Mouse (Mus musculus) forebrain, embryonic 10.5 days (tissue): ENCODE measurements around the gene Gemin8. TPM values are rescaled to one million over a fixed set of nuclear protein-coding genes. Genes with fewer than 3 reads are reported as not detected.

Experiments used
- DNase-seq: peaks from one replicate; pipeline ENCODE4 v3.0.0-alpha.2; 2017; ENCODE audit warnings: low spot score; ENCODE audit errors: extremely low spot score
- H3K27ac ChIP-seq: fragments of 300-500 bp; sonication (generic); 2 replicates; pipeline ENCODE4 v1.5.1; 2016; ENCODE audit warnings: mild to moderate bottlenecking
- H3K27me3 ChIP-seq: fragments of 300-500 bp; sonication (generic); 2 replicates; pipeline ENCODE4 v1.6.1; 2016; ENCODE audit warnings: mild to moderate bottlenecking; ENCODE audit not compliant: poor library complexity, severe bottlenecking
- H3K36me3 ChIP-seq: fragments of 300-500 bp; sonication (generic); replicated peaks from 2 replicates; pipeline ENCODE4 v1.6.1; 2016; ENCODE audit warnings: mild to moderate bottlenecking, moderate library complexity
- H3K4me1 ChIP-seq: fragments of 300-500 bp; sonication (generic); 2 replicates; pipeline ENCODE4 v1.6.1; 2016
- H3K4me3 ChIP-seq: fragments of 300-500 bp; sonication (generic); 2 replicates; pipeline ENCODE4 v1.5.1; 2016; ENCODE audit warnings: mild to moderate bottlenecking, moderate library complexity
- H3K9me3 ChIP-seq: fragments of 300-500 bp; sonication (generic); 2 replicates; pipeline ENCODE4 v1.6.1; 2016; ENCODE audit warnings: mild to moderate bottlenecking, moderate library complexity
- WGBS: fragments of 180-500 bp; shearing (Covaris S2); methylation state at CpG from one replicate; pipeline ENCODE4 v1.1.7; 2016; 5-methylcytosine and 5-hydroxymethylcytosine counted together
- polyA plus RNA-seq: library from polyadenylated mRNA; unstranded; fragments of >200 nt; fragmentation: Nextera tagmentation; extraction: Ambion mirVana; gene quantifications from 2 replicates; pipeline ENCODE4 v1.2.1, GENCODE M21; 2016

Gemin8 gene
- 16.8 and 18.3 TPM in 2 replicates for polyA plus RNA-seq

DNA sequence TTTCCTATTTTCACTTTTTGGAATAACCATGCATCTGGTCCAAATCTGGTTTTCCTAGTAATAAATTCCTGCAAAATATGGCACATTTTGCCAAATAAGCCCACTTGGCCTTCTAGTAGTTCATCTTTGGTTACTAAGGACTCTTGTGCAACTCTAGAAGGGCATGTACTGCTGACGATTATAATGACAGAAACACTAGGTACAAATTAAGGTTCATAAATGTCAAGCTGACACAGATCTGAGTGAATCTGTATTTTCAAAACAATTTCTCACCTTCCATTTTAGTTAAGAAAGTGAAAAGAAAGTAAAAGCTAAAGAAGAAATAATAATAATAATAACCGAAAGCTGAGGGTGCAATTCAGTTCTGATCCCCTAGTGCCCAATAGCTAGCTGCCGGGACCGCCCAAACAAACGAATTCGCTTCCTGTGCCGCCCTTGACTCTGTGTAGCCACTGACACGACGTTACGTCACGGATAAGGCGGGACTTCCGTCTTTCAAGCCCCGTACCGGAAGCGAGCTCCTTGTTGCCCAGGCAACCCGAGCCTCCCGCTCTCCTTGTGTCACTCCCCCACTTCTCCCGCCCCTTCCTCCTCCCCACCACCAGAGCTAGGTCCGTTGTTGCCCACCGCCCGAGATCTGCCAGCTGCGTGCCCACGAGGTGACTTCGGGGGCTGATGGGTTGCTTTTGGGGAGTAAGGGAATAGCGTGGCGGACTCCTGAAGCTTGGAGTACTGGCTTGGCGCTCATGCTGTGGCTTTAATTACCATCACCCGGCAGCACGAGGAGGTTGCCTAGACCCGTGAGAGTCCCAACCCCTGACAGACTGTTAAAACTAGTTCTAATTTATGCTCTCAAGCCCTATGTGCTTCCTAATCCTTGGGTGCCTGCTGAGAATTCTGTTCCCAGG, at the start of gene Gemin8:
Gene Gemin8, plus strand, starts transcription at position 563 of the 908 bp plus-strand sequence.
- Histone ChIP-seq H3K36me3 (no peaks in the 10 kb centered on the region), H3K9me3 (no peaks in the 10 kb centered on the region), H3K27ac (peak within 1 kb of the TSS; percentile 89), H3K4me3 (peak within 1 kb of the TSS; percentile 58), H3K4me1 (peaks cover 16% of the 10 kb centered on the region), H3K27me3 (peaks cover 65% of the 10 kb centered on the region)
- WGBS, result 20% methylated on average over 31 of the region's 31 CpGs
- DNase-seq, result peak; percentile 90

GRCm38 (mm10) chrX:166147158-166147846, 23.0 kb upstream of the Gemin8 start:
- no peak for DNase-seq
- Histone ChIP-seq H3K27me3 (peaks cover 76% of the 10 kb centered on the region), H3K9me3 (no peaks in the 10 kb centered on the region), H3K36me3 (no peaks in the 10 kb centered on the region), H3K4me3 (no peak overlapping the region), H3K27ac (no peak overlapping the region), H3K4me1 (no peaks in the 10 kb centered on the region)
- 77% methylated on average over 15 of the region's 15 CpGs for WGBS

DNA sequence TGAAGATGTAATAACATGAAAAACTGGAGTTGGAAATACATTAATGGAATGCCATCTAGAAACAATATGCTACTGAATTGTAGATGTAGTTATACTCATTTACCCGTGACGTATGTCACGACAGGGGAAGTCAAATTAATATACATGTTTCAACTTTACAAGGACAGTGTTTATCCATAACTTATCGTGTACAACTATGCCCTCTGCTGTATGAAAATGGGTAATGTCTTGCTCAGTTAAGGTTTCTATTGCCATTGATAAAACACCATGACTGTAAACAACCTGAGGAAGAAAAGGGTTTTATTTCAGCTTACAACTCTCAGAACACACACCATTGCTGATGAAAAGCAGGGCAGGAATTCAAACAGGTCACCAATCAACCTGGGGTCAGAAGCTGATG, 7.5 kb upstream of the Gemin8 start:
- Histone ChIP-seq H3K9me3 (no peaks in the 10 kb centered on the region), H3K36me3 (no peaks in the 10 kb centered on the region)
- 77% methylated on average over 4 of the region's 4 CpGs for WGBS

GRCm38 (mm10) chrX:166167307-166167706, 2.9 kb upstream of the Gemin8 start:
- WGBS, result 8% methylated on average over 4 of the region's 4 CpGs
- Histone ChIP-seq H3K36me3 (no peaks in the 10 kb centered on the region), H3K4me3 (no peak overlapping the region), H3K27ac (no peak overlapping the region), H3K9me3 (no peaks in the 10 kb centered on the region), H3K4me1 (peaks cover 10% of the 10 kb centered on the region; the same call in 1 of the 2 replicates), H3K27me3 (peaks cover 52% of the 10 kb centered on the region)
- no peak for DNase-seq

More for the DNA sequence above, 7.5 kb upstream of the Gemin8 start:
- Histone ChIP-seq H3K27me3 (peaks cover 27% of the 10 kb centered on the region), H3K4me3 (no peak overlapping the region), H3K27ac (no peak overlapping the region), H3K4me1 (no peaks in the 10 kb centered on the region)
- DNase-seq, result no peak

DNA sequence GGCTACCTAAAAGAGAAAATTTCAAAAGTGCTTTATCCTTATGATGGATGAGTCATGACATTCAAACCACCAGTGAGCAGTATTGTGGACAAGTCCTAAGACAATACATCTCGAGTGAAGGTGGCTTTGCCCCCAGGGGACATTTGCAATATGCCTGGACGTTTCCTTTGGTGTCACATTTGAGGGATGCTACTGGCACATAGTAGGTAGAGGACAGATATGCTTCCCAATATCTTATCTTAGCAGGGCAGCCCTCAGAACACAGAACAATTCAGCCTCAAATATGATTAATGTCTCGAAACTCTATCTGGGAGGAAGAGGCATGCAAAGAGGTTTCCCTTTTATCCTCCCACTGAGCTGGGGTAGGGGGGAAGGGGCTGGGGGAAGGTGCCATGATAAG, 2.3 kb upstream of the Gemin8 start:
- H3K4me1 ChIP-seq, result peaks cover 10% of the 10 kb centered on the region; the same call in 1 of the 2 replicates
- H3K27ac ChIP-seq, result no peak overlapping the region
- no peaks in the 10 kb centered on the region for H3K36me3 ChIP-seq
- no peak for DNase-seq
- 67% methylated on average over 3 of the region's 3 CpGs for WGBS
- H3K9me3 ChIP-seq, result no peaks in the 10 kb centered on the region
- peaks cover 59% of the 10 kb centered on the region for H3K27me3 ChIP-seq
- H3K4me3 ChIP-seq, result no peak overlapping the region

- H3K9me3 ChIP-seq, result no peaks in the 10 kb centered on the region
- H3K36me3 ChIP-seq, result no peaks in the 10 kb centered on the region
- DNase-seq, result no peak
- H3K27ac ChIP-seq, result peak overlapping the region; percentile 89
- peaks cover 16% of the 10 kb centered on the region for H3K4me1 ChIP-seq
- peaks cover 64% of the 10 kb centered on the region for H3K27me3 ChIP-seq
- H3K4me3 ChIP-seq, result peak overlapping the region; percentile 58
- 44% methylated on average over 9 of the region's 9 CpGs for WGBS
Observed at GRCm38 (mm10) chrX:166170800-166171738, 815 bp downstream of the Gemin8 start.

DNA sequence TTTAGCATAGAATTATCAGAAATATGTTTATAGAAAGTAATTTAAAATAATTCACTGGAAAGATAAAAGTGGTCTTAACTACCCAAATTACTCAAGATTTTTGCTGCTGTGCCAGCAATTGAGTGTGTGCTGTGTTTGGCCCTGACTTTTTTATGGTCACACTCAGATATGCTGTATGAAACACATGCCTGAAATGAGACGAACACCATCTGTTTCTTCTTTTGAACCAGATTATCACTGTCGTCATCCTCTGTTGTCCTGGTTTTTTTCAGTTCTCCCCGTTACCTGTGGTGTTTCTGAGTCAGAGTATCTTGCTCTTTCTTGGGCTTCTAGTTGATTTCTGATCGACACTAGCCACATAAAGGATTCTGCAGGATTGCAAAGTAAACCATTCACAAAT, 1.8 kb downstream of the Gemin8 start:
- H3K4me3 ChIP-seq, result no peak overlapping the region
- no peak for DNase-seq
- peaks cover 55% of the 10 kb centered on the region for H3K27me3 ChIP-seq
- H3K27ac ChIP-seq, result no peak overlapping the region
- peaks cover 16% of the 10 kb centered on the region for H3K4me1 ChIP-seq
- H3K36me3 ChIP-seq, result no peaks in the 10 kb centered on the region
- no peaks in the 10 kb centered on the region for H3K9me3 ChIP-seq
- 72% methylated on average over 4 of the region's 4 CpGs for WGBS

- Histone ChIP-seq H3K9me3 (no peaks in the 10 kb centered on the region), H3K4me1 (peaks cover 16% of the 10 kb centered on the region), H3K27me3 (peaks cover 53% of the 10 kb centered on the region), H3K36me3 (peaks cover 4% of the 10 kb centered on the region), H3K4me3 (no peak overlapping the region), H3K27ac (no peak overlapping the region)
- WGBS, result 91% methylated on average over 3 of the region's 3 CpGs
- DNase-seq, result no peak
Observed at GRCm38 (mm10) chrX:166172661-166173060, 2.4 kb downstream of the Gemin8 start.

DNA sequence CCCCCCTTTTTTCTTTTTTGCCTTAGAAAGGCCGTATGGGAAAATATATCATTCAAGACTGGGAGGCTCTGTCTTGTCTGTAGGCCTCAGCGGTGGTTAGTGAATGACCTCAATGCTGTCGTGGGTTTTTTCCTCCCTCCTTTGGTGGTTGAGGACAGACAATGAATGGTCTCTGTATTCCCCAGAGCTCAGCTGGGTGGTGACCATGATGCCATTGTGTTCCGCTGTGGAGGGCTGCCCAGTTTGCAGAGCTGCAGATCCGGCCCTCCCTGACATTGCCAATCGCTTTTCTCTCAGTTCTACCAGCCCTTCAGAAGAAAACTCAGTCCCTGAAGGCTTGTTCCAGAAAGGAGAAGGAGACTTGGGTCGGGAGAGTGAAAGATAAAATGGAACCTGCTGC, 3.5 kb downstream of the Gemin8 start:
- Histone ChIP-seq H3K4me3 (no peak overlapping the region), H3K27me3 (peaks cover 43% of the 10 kb centered on the region), H3K36me3 (peaks cover 7% of the 10 kb centered on the region), H3K27ac (peak overlapping the region; percentile 36; the same call in 1 of the 2 replicates), H3K4me1 (peaks cover 16% of the 10 kb centered on the region), H3K9me3 (no peaks in the 10 kb centered on the region)
- WGBS, result 60% methylated on average over 7 of the region's 7 CpGs
- no peak for DNase-seq

DNA sequence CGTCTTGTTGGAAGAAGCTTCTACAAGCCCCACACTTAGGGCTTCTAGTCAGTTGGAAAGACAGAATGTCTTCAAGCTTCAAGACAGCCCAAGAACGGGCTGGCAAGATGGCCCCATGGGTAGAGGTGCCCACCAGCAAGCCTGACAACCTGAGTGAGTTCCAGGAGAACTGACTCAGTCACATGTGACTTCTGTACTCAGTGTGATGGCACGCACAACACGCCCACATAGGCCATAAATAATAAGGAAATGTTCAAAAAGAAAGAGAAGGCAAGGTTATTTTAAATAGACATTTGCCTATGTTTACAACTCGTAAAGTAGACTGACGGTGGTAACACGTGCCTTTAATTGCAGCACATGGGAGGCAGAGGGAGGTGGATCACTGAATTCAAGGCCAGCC, 7.7 kb downstream of the Gemin8 start:
- Histone ChIP-seq H3K36me3 (peaks cover 11% of the 10 kb centered on the region), H3K27ac (no peak overlapping the region), H3K27me3 (peaks cover 55% of the 10 kb centered on the region), H3K9me3 (no peaks in the 10 kb centered on the region), H3K4me3 (no peak overlapping the region), H3K4me1 (peaks cover 6% of the 10 kb centered on the region)
- 94% methylated on average over 7 of the region's 7 CpGs for WGBS
- no peak for DNase-seq

DNA sequence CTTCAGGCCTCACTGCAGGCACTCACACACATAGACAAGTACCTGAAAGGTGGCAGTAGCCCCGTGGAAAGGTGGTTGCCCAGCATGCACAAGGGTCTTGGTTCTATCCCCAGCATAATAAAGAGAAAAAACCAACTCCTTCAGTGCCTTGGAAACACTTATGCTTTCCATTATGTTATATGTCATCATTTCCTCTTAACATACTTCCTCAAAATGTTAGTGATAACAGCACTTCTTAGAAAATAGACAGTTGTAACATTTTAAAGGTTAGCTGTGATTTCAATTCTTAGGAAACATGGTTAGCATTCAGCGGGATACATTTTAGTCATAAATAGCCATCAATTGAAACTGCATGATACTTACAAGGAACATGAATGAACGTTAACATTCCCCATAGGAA, 12.8 kb downstream of the Gemin8 start:
- 87% methylated on average over 3 of the region's 3 CpGs for WGBS
- peaks cover 84% of the 10 kb centered on the region for H3K27me3 ChIP-seq
- no peak overlapping the region for H3K27ac ChIP-seq
- no peak overlapping the region for H3K4me3 ChIP-seq
- peaks cover 15% of the 10 kb centered on the region for H3K36me3 ChIP-seq
- DNase-seq, result no peak
- no peaks in the 10 kb centered on the region for H3K9me3 ChIP-seq
- no peaks in the 10 kb centered on the region for H3K4me1 ChIP-seq

DNA sequence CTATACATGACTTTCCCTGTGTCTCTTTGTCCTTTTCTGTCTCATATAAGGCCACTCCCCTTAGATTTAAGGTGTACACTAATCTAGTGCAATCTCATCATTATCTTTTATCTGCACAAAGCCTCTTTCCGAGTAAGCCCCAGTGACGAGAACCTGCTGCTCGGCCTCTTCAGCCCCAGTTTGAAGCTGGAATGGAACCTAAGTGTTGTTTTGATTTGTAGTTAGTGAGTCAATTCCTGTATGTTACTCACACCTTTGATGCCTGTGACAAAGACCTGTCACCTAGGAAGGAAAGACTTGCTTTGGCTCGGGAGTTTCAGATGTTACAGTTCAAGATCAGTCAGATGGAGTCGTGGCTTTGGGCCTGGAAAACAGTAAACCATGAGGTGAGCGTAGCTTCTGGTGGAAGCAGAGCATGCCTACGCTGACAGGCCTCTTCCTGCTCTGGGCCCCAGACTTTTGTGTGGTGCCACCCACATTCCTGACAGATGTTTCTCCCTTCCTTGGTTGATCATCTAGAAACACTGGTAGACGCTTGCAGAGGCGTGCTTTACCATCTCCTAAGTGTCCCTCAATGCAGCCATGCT, 15.2 kb downstream of the Gemin8 start:
- 90% methylated on average over 9 of the region's 9 CpGs for WGBS
- Histone ChIP-seq H3K9me3 (no peaks in the 10 kb centered on the region), H3K27me3 (peaks cover 85% of the 10 kb centered on the region), H3K4me1 (no peaks in the 10 kb centered on the region), H3K36me3 (peaks cover 22% of the 10 kb centered on the region), H3K4me3 (no peak overlapping the region), H3K27ac (no peak overlapping the region)
- DNase-seq, result no peak
